Mouse (Mus musculus): ENCODE data around the gene Gm11437.

Gm11437 gene

DNA sequence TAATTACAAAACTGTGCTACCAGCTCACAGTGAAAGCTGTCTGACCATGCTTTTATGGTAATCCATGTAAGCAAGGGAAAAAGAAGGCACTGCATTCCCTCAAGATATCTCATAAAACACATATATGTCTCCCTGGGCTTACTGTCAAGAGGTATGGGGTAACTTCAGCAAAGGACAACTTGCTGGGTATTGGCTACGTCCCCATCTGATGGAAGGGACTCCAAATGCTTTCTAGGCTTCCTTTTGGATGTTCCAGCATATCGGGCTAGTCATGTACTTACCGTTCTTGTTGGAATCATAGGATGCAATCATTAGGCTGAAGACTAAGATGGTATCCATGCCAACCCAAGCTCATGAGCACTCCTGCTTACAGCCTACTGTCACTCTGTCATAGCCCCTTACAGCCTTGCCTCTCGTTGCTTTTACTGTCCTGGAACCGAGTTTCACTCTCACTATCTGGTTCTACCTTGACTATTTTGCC lies at the start of gene Gm11437:
TSS of gene Gm11437 (minus strand) at position 431 of the 481 bp plus-strand sequence.
- no peak for DNase-seq (ENCODE audit: extremely low read depth, insufficient read length, low spot score)

DNA sequence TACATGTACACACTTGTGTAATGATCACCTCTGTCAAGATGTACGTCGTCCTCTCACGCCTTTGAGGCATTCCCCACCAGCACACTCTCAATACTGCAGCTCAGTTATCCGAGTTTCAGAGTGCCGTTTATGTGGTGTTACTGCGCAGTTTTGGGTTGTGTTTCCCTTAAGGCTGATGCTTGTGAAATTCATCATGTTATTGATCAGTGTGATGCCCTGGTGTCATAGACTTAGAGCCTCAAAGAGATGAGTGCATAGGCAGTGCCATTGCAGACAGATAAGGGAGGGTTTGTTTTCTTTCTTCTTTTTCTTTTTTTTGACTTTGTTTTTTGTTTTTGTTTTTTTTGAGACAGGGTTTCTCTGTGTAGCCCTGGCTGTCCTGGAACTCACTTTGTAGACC lies 43.6 kb upstream of the Gm11437 start:
- DNase-seq (ENCODE audit: extremely low read depth, insufficient read length, low spot score): no peak

DNA sequence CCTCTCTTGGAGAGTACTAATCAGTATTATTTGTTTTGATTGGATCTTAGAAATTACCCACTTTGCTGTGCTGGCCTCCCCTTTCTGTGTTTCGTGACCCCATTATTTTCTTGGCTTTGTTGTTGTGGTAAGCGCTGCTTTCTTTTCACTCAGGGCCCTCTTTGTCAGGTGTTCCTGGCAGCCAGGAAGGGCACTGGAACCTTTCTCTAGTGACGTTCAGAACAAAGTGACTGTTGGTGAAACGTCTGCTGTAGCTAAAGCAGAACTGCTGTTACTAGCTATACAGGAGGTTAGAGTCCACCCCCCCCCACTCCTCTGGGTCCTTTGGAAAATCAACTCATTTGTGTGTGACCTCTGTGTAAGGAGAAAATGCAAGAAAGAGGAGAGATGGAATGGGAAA lies 38.5 kb upstream of the Gm11437 start:
- no peak for DNase-seq (ENCODE audit: extremely low read depth, insufficient read length, low spot score)

DNA sequence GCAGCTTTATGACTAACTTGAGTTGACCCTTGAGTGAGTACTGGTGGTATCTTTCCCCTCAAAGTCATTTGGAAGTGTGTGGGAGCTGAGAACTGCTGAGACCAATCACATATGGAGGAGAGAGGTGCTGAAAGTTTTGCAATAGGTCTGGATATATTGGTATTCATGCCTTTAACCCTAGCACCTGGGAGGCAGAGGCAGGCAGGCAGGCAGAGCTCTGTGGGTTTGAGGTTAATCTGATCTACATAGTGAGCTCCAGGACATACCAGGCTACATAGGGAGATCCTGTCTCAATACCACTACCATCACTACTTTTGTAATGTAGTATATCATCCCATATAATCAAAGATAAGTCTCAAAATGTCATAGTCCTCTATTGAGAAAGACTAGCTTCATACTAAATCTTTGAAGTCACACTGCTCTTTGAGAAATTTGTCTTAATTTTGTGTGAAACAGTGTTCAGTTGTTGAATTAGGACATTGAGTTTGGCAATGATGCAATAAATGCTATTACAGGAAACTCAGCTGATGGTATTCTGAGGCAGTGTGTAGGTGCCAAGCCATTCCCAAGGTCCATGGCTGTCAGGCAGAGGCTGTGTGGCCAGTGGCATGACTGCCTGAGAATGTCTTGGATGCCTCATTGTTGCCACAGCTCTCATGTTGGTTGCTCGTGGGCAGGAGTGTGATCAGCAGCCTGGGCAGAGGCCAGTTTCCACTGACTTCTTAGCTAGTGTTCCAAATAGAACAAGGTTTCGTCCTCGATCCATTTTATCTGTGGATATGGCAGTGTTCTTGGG lies 30.5 kb upstream of the Gm11437 start:
- peak; percentile 32 for DNase-seq (ENCODE audit: extremely low read depth, insufficient read length, low spot score)

DNA sequence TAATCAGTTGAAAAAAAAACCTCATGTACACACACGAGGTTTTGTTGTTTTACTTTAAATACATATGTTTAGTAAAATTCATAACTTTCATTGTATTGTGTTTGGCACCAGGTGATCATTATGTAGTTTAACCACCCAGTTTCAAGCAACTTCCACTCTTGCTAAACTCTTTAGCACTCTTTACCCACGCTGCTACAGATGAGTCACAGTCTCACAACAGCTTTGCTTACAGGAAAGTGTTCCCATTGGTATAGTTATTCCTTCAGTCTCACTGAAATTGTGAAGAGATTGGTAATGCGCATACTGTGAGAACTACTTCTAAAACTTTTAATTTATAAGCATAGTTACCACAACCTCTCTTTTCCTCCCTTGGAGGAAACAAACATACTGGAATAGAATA lies 27.5 kb upstream of the Gm11437 start:
- DNase-seq (ENCODE audit: extremely low read depth, insufficient read length, low spot score): no peak

DNA sequence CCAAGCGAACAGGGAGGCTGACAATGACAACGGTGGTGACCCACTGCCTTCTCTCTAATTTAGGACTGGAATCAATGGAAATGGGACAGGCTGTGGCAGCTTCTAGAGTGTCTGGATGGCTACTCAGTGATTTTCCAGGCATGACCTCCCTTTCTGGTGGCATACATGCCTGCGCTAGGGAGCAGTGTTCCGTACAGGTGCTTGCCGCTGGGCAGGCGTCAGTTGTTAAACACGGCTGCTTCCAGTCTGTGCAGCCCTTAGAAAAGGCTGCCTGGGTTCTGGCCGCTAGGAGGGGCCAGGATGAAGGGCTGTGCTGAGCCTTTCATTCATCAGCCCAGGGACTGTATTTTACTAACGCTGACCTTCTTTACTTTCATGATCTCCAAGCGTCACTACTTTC lies 26.0 kb upstream of the Gm11437 start:
- DNase-seq (ENCODE audit: extremely low read depth, insufficient read length, low spot score): no peak

DNA sequence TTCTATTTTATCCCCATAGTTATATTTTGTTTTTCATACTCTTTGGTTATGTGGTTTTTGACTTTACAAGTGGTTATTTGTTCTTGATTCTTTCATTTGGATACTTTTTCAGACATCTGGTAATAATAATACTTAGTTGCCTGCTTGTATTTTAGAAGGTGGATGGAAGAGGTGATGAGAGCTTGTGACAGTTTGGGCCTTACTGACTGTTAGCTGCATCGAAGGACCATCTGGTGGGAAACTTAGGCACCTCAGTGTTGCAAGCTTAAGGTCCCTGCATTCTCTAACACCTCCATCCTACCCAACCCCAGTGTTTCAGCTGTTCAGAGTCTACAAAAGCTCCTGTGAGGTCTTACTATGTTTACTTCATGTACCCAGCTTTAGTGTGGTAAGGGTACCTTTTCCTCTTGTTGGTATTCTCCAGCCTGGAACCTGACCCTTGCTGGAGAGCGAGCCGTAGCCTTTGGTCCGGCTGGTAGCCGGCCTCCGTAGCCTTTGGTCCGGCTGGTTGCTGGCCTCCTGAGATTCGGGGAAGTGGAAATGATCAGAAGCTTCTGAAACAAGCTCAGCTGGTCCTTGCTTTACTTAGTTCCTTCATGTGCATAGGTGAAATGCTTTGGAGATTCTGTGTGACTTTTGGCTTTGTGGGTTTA lies 23.4 kb upstream of the Gm11437 start:
- DNase-seq (ENCODE audit: extremely low read depth, insufficient read length, low spot score): no peak

DNA sequence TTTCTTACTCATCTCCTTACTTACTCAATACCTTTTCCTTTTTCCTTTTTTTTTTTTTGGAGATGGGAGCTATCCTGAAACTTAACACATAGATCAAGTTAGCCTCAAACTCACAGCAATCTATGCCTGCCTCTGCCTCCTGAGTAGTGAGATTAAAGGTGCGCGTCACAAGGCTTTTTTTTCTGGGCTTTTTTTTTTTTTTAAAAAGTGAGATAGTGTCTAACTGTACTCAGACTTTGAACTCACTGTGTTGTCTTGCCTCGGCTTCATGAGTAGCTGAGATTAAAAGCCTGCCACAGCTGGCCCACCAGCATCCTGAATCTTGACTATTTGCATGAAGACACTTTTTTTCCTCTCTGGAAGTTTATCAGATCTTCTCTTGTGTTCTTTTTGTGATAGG lies 21.3 kb upstream of the Gm11437 start:
- no peak for DNase-seq (ENCODE audit: extremely low read depth, insufficient read length, low spot score)

DNA sequence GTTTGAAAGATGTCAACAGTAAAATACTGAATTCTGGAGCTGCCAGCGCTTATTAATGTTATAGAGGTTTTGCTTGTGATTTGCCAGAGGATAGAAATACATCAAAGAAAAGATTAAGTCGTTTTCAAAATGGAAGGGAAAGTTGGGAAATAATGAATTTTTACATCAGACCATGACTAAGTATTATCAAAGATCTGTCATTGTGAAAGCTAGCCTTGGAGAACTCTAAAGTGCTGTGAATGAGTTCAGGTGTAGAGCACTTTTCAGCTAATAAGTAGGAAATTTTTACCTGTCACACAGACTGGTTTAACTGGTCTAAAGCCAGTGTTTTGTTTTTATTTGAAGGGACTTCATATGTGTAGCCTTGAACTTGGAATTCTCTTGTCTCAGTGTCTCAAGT lies 14.0 kb upstream of the Gm11437 start:
- DNase-seq (ENCODE audit: extremely low read depth, insufficient read length, low spot score): no peak

DNA sequence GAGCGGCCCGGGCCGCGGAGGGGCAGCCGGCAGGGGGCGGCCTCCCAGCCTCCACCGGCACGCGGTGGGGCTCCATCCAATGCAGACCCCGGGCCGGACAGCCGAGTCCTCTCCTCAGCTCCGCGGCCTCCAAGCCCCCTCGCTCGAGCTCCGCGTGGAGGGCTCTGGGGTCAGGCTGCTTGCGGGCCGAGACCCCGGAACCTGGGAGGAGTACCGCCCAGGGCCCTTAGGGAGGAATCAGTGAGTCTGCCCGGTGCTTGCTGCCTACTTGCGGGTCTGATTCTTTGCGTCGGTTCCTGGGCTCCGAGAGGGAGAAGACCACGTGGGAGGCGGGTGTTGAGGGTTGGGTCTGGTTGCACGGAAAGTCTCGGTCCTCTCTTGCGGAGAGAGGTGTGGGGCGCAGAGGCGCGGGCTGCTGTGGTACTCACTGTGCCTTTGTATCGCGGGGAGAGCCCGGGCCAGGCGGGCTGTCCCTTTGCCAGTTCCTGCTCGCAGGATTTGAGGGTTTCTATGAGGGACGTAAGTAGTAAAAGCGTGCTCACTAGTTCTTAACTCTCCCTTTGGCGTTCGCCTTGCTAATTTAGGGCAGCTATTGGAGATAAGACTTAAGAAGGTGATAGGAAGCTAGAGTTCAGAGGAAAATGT lies 12.8 kb upstream of the Gm11437 start:
- peak; percentile 88 for DNase-seq (ENCODE audit: extremely low read depth, insufficient read length, low spot score)

DNA sequence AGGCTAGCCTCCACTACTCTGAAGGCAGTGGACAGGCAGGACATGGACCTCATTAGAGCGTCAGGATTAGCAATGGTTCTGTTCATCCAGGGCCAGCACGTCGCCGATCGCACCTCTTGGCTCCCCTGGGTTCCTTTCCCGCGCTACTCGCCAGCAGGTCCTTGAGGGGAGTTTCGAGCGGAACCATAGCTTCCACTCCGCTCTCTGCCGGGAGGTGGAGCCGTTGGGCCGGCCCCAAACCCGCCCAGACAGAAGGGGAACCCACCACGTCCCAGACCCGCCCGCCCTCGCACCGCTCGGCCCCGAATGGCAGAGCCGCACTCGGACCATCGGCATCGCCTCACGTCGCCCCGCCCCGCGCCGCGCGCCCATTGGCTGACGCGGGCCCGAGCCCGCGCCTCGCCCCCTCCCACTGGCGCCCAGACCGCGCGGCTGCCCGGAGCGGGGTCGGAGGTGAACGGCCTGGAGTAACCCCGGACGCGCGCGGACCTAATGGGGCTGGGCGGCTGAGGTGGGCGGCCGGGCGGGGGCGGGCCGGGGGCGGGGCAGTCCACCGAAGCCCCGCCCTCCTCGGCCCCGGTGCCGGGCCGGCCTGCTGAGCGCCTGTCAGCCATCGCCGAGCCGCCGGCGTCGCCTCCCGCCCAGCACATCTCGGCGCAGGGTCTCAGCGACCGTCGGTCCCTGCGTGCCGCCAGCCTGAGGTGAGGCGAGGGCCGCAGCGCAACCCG lies 12.1 kb upstream of the Gm11437 start:
- peak; percentile 98 for DNase-seq (ENCODE audit: extremely low read depth, insufficient read length, low spot score)

DNA sequence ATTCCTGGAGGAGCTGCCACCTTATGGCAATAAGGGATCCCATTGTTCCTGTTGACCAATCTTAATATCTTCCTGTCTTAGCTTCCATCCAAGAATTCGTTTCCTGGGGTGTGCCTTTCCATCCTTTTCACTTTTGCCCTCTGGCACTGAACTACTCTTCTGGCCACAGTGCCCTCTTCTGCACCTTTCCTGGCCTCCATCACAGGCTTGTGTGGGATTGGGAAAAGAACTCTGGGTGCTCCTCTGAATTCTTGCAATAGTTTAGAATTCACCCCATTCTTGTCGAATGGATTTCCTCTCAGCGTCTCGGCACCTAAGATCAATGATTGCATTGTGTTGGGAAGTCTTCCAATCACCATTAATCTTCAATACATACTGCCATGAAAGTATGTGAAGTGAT lies 11.3 kb upstream of the Gm11437 start:
- peak; percentile 26 for DNase-seq (ENCODE audit: extremely low read depth, insufficient read length, low spot score)

DNA sequence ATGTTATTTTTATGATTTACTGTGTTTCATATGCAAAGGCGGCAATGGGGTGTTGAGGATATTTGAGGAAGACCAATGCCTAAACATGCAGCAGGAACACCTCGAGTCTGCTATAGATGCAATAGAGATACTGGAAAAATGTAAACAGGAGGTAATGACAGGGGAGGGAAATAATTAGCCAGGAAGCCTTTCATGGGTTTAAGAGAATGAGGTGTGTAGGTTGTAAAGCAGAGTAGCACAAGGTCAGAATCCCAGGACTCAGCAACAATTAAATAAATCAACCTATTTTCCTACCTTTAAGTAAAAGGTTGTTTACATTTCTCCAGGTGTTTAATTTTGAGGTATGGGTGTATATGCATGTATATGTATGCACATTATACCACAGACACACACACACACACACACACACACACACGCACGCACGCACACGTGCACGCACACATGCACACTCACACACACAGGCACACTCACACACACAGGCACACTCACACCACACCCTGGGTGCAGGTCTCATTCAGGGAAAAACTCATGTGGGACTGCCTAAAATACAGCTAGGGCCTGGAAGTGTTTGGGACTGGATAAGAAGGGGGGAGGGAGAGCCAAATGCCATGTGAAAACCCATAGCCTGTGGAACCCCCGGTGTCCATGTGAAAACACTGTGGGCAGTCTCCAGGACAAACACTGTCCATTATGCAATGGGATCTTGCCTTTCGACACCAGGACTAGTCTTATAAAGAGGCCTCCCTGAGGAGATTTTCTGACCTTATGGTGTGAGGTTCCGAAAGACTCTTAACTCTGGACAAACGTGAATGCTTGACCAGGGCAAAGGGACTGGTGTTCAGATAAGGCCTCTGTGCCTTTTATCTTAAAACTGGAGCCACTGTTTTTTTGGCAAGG lies 5.5 kb upstream of the Gm11437 start:
- DNase-seq (ENCODE audit: extremely low read depth, insufficient read length, low spot score): no peak

DNA sequence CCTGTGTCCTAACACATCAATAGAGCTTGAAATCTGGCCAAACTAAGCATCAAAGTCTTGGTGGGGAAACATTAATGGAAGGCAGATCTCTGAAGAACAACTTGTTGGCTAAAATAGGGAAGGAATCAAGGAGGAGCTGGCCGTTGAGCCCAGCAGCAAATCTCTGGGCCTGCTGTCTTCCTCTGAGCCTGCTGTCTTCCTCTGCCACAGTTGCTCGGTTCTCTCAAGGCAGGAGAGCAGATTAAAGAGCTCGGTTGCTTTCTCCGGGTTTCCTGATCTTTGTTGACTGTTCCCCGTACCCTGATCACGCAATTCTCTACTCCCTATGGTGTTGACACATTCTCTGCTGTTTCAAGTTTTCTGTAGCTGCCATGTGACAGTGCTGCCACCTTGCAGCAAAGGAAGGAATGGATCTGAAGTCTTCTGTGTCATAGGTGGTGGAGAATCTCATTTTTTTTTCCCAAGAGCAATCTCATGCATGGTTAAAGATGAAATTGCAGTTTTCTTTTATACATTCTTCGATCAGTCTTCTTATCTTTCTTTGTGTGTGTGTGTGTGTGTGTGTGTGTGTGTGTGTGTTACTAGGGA lies 1.5 kb upstream of the Gm11437 start:
- no peak for DNase-seq (ENCODE audit: extremely low read depth, insufficient read length, low spot score)

DNA sequence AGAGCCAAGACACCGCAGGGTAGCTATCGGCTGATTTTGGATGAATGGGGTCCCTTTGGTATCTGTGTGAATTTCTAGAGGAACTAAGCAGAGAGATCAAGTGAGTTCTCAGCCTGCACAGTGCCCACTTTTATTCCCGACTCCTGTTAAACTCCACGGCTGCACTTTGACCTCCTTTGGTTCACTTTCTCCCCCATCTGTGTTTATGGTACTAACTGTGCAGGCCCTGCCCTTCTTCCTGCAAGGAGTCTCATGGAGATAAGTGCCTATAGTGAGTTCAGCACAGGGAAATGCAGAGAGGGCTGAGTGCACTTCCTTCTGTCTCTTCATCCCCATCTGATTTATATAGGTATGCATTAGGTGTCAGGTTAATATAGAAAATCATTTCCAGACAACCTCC lies 2.7 kb downstream of the Gm11437 start:
- DNase-seq (ENCODE audit: extremely low read depth, insufficient read length, low spot score): no peak

DNA sequence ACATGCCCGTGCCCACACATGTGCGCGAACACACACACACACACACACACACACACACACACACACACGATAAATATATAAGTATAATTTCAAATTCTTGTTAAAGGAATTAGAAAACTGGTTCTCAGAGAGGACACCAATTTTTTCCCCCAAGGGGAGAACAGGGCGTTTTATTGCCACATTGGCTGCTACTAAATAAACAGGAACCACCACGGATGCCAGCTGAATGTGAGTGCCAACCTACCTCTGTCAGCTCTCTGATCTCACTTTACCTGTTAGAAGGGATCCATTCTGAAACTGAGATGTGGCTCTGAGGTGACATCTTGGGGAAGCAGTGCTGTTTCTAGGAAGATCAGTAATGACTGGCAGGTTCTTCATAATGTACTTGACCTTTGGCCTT lies 3.2 kb downstream of the Gm11437 start:
- no peak for DNase-seq (ENCODE audit: extremely low read depth, insufficient read length, low spot score)

DNA sequence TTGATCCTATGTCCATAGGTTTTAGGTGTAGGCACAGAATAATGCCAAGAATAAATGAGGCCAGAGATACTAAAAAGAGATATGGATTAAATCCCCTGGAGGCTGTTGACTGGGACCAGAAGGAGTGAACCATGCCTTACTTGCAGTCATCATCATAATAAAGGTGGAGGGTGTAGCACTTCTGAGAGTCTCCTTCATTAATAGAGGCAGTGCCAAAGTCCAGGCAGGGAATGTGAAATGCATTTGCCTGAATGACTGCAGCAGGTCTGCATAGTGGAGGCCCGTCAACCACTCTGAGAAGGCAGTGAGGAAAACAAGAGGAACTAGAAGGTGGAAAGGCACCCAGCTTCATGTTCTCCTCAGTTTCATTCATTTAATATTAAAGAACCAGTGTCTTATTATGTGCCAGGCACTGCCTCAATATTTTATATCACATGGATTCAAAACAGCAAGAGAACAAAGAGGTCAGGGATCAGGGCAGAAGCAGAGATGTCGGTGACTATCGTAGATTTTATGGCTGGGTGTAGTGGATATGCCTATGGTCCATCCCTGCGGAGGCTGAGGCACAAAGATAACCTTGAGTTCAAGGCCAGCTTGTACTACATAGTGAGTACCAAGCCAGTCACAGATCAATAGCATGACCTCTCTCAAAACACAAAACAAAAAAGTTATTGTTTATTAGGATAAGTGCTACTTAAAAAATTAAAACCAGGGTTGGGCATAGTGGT lies 10.6 kb downstream of the Gm11437 start:
- no peak for DNase-seq (ENCODE audit: extremely low read depth, insufficient read length, low spot score)

DNA sequence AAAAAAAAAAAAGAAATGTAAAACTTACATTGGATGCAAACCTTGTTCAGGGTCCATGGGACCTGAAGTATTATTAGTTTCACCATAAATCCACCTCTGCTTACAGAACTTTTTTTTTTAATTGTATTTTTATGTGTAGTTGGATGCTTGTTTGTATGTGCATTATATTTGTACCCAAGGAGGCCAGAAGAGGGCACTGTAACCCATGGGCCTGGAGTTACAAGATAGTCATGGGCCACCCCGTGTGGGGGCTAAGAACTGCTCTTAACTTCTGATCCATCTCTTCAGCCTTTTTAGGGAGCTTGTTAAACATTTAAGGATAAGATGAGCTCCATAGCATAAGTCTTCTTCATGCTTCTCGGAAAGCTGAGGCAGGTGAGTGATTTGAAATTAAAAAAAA lies 16.4 kb downstream of the Gm11437 start:
- DNase-seq (ENCODE audit: extremely low read depth, insufficient read length, low spot score): no peak

DNA sequence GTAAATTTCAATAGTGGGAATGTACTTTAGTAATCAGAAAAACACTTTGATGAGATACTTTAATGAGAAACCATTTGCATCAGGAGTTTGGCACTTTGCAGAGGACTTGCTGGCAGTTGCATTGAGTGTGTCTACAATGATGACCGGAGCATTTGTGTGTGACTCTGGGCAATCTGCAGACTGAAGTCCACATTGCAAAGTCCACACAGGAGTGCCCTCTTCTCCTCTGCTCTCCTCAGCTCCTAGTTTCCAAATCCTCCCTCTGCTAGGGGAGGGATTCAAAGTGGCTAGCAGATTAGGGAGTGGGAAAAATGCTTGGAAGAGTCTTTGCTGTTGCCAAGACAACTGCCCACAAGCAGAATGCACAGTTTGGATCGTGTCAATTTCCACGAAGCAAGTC lies 21.2 kb downstream of the Gm11437 start:
- DNase-seq (ENCODE audit: extremely low read depth, insufficient read length, low spot score): no peak

Measured in 3134 (cell line).